Mouse (Mus musculus): ENCODE data around the gene Tmed4.

DNA sequence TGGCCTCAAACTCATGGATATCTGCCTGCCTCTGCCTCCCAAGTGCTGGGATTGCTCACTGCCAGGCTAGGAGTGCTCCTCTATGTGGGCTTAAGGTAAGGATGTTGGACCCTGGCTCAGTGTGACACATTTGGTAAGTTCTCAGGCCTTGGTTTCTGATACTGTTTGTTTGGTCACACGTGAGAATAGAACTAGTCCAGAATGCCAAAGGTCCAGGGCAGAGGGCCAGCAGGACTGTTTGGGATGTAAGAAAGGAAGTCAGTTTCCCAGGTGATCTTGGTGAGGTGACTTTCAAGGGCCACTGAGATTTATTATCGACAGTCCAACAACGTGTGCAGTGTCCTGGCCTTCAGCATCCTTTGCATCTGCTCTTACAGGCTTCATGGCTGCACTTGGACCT is 1.8 kb upstream of the Tmed4 start:
- no peak for TF ChIP-seq CTCF (IDR thresholded peaks at IDR 0.05; ENCODE audit: low read depth, low read length)
- no peak for TF ChIP-seq EP300 (IDR thresholded peaks at IDR 0.05; ENCODE audit: insufficient read depth, low read depth, low read length)

Measured in ES-Bruce4 (cell line).